Mouse (Mus musculus) lung, postnatal 36 days (tissue): ENCODE data around the gene Depdc1b.
A peak's percentile ranks its signal among the peaks of the same experiment; 100 is the strongest.

Experiments used
- DNase-seq: peaks from one replicate; pipeline ENCODE4 v3.0.0; 2022; ENCODE audit warnings: mixed read lengths

Gene Depdc1b

DNA sequence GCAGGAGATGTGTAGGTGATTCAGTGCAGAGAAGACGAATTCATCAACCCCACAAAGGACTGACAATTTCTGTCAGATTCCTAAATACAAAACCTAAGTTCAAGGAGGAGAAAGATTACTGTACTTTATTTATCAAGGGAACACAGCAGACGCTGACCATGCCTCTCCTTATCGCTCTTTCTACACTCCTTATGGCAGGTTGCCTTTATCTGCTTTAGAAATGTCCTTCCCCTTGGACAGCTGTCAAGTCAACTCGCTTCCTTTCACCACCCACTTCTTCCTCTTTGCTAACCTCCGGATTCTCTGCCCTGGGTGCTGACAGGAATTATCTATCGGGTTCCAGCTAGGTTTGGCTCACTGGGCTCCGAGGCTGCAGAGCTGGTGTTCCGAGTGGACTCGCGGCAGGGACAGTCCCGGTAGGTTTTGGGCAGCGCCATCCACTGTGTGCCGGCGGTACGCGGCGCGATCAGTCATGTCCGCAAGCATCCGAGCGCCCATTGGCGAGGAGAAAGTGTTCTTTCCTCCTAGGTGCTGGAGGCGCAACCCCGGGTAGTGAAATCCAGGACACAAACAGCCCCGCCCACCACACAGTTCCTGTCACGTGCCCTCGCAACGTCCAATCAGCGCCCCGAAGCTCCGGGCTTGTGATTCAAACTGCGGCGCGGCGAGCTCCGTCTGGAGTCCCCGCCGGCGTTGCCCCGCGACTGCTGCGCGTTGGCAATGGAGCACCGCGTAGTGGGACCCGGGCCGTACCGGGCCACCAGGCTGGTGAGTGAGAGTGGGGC is at the start of gene Depdc1b:
Gene Depdc1b (plus strand): TSS at position 631 of the 785 bp plus-strand sequence.
- peak; percentile 98 for DNase-seq

DNA sequence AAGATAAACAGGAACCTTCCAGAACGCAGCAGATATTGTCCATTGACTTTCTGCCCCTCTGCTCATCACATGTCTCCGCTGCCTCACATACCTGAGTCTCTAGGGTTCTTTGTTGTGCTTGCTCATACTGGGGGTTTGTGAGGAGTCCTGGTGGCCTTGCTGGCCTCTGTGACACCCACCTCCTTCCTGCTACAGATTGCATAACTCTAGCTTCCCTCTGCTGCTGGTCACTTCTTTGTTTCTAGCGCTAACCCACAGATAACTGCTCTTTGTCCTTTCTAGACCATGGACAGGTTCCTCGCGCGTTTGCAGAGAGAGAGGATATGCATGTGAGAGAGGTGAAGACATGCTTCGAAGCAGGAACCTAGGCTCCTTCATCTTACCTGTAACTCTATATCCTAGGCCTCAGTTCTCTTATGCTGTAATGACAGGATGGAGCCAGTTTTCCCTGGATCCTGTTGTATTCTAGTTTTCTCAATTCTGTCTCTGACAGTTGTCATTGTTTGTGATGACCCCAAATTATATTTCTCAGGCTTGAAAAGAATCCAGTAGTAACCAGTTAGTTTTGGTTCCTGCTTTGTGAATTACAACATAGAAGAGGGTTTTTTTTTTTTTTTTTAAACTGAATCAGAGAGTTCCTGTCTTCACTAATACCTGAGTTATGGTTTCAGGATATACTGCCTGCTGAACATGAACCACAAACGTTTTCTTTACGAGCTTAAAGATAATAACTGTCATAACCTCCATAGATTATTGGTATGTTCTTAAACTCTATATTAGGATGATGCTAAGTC is 48.1 kb upstream of the Depdc1b start:
- no peak for DNase-seq

DNA sequence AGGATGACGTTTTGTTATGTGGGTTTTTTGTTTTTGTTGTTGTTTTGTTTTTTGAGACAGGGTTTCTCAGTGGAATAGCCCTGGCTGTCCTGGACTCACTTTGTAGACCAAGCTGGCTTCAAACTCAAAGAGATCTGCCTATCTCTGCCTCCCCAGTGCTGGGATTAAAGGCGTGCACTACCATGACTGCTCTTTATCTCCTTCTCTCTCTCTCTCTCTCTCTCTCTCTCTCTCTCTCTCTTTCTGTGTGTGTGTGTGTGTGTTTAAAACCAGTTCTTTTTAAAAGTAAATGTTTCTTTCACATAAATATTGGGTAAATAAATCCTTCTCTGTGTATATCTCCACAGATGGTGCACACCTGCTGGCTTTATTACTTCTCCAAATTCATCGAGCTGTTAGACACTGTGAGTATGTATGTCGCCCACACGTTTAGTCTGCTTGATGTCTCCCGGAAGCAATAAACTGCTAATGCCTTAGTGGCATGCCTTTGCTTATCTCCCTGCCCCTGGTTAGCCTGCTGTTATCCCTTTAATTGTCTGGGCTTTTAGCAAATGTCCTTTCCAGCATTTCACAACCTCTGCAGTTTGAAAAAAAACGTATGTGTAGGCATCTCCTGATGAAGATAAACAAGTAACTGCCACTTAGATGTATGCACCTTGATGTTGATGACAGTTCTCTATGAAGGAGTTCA is 44.5 kb upstream of the Depdc1b start:
- DNase-seq: no peak

DNA sequence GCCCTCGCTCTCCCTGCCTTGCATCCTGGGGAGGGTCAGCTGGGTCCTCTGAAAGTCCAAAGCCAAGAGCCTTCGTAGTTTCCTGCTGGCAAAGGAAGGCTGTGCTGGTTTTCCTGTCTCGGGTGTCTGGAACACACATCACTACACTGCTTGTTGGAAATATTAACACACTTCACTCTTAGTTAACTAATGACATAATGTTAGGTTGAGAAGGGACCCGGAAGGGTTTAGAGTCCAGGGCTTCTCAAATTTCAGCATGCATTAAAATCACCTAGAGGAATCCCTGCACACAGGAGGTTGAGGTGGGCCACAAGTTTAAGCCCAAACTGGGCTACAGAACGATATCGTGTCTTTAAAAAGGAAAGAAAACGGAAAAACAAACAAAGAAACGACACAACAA is 43.8 kb upstream of the Depdc1b start:
- DNase-seq: no peak

DNA sequence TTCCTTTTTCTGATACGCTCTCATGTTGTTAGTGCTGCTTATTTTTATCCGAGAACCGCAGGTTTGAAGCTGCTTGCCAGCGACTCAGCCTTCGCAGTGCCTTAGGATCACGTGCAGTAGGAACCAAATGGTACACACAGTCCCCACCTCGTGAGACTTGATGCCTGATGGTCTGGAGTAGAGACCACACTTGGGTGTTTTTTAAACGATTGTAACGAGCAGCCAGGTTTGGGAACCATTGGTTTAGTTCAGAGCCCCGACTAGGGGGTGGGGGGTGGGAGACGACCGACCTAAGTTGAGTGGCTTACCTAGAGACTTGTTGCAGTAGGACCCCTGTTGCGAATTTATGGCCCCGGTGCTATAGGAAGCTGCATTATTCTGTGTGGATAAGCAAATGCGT is 43.1 kb upstream of the Depdc1b start:
- no peak for DNase-seq

DNA sequence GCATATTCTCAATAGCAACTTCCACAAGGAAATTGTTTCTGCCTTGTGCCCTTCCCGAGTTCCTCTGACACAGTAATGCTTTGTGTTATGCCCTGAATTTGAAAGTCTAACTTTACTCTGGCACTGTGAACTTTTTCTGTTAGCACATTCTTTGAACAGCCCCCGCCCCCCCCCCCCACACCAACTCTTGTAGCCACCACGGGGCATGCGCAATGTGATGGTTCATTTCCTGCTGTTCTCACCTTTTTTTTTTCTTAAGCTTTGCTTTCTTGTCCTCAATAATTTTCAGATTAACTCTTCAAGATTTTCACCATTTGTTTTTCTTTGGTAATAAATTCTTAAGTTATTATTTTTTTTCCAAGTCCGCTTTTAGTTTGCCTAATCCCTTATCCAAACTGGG is 42.7 kb upstream of the Depdc1b start:
- no peak for DNase-seq

DNA sequence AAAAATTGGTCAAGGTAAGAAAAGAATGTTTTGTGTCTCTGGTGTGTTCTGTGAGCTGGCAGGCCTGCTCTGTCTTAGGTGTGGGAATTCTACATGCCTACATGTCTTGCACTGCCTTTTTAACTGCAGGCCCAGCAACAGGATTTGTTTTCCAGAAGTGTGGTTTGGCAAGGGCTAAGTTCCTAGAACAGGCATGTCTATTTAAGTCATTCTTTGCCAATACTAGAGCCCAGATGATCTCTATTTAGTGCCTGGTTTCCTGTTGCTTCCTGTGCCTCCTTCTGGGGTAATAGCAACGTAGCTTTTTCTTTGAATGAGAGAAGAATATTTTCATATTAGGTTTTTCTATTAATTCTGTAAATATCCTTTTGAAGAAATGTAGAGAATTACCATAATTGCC is 39.6 kb upstream of the Depdc1b start:
- no peak for DNase-seq

DNA sequence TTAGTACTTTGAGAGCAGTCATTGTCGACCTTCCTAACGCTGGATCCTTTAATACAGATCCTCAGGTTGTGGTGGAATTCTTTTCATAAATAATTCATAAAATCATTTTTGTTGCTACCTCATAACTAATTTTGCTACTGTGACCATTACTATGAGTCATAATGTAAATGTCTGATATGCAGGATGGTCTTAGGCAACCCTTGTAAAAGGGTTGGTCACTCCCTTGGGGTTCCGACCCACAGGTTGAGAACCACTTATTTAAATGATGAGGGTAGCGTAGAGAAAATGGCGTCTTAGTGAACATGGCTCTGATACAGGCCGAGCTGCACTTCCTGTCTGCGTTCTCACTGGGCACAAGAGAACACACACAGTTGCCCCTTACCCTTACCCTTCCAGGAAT is 38.8 kb upstream of the Depdc1b start:
- no peak for DNase-seq

DNA sequence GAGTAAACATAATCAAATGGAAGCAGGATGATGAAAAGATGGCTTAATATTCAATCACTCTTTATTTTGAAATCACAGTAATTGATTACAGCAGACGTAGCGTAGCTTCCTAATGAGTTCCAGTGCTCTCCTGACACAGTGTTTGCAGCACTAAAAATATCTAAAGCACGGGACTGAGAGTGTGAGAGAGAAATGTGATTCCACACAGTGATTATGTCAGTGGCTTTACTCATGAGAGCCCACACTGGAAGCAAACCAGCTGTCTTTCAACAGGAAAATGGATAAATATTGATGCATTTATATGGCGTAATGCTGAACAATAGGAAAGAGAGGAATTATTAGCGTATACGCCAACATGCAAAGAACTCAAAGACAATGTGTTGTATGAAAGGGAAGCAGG is 37.5 kb upstream of the Depdc1b start:
- no peak for DNase-seq

DNA sequence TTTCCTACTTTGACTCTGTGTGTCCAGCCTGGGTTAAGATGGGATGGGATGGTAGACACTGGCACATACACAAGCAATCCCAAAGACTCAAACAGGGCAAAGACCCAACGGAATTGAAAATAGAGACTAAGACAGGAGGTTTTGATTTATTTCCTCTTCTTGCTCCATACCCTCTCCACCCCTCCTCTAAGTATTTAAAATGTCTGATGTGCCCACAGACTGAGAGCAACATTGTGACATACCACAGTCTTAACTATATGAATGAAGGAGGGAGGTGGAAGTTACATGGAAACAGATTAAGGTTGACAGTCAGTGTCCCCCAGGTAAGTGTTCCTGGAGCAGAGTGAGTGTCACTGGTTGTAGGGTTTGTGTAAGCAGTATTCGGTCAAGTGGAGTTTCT is 31.8 kb upstream of the Depdc1b start:
- no peak for DNase-seq

DNA sequence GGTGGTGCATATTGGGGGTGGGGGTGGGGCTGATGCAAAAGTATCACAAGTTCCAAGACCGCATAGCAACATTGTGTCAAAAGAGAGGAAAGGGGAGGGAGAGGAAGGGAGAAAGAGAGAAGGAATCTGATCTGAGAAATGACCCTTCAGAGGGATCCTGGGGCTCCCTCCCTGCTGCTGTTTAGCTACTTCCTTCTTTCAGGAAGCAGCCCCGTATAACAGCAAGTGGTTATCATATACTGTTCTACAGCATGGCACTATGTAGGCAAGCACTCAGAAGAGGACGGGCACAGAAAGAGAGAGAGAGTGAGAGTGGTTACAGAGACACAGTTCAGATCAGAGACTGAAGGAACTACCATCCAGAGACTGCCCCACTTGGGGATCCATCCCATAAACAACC is 28.2 kb upstream of the Depdc1b start:
- no peak for DNase-seq

DNA sequence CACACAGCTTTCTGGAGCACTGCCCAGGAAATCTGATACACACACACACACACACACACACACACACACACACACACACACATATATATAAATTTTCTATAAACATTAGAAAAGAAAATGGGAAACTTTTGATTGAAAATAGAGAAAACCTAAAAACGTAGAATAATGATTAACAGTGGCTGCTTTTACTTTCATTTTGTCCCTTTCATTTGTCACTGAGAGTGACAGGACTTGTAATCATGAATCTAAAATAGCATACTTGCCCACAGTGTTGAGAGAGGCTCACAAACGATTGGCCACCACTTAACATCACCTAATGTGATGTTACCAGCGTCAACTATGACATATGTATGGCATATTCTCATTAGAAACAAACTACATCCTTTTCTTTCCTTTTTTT is 26.7 kb upstream of the Depdc1b start:
- DNase-seq: no peak

DNA sequence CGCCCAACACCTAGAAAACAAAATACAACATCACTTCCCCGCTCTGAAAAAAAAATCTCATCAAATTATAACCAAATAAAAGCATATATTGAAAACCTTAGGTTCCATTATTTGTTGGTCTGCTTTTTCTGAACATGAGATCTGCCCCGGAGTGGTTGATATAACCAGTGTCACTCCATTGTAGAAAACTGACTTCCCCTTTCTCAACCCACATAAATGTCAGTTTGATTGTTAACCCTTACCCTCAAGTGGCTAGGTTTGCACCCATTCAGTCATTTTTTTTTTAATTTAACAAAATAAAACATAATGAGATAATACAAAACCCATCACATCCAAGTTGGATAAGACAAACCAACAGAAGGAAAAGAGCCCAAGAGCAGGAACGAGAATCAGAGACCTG is 25.8 kb upstream of the Depdc1b start:
- DNase-seq: no peak

DNA sequence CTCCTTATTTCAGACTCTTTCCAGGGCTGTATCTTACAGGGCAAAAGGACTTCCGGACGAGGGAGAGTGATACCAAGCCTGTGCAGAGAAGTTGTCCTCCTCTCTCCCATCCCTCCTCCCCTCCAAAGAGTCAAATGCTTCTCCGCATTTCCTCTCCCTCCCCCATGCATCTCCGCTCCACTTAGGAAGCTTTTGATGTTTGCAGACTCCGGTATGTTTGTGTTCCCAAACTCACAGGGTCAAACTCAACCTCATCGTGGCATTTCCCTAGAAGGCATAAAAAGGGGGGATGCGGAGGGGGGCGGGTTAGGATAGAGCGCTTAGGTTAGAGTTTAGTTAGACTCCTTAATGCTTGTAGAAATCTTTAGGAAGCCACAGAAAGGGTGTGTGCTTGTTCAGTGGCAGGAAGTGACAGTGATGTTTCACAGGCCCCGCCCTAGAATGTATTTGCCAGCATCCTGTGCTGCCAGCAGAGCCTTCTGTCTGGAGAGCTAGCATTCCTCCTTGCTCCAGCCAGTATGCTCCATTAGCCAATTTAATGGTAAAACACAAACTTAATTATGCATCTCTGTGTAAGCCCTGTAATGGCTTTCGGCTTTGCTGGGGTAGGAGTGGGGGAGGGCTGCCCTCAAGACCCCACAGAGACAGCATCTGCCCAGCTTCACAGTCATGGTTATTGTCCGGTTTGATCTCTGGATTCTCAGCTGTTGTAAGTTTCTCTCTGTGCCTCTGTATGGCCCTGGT is 18.6 kb upstream of the Depdc1b start:
- peak; percentile 76 for DNase-seq

DNA sequence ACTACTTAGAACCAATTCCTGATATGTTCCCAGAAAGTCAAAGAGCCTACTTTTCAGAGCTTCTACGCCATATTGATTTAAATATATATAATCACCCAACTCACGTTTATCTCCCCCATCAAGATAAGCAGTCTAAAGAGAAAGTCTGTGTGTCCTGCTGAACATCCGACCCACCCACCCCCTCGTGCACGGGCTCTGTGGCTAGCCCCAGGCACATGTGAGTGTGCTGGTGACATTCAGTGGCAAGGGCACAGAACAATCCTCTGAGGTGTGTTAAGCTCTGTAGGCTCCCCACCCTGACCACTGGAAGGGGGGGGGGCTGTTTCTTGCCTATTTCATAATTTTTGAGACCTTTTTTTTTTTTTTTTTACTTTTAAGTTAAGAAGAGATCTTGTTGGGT is 17.9 kb upstream of the Depdc1b start:
- no peak for DNase-seq

DNA sequence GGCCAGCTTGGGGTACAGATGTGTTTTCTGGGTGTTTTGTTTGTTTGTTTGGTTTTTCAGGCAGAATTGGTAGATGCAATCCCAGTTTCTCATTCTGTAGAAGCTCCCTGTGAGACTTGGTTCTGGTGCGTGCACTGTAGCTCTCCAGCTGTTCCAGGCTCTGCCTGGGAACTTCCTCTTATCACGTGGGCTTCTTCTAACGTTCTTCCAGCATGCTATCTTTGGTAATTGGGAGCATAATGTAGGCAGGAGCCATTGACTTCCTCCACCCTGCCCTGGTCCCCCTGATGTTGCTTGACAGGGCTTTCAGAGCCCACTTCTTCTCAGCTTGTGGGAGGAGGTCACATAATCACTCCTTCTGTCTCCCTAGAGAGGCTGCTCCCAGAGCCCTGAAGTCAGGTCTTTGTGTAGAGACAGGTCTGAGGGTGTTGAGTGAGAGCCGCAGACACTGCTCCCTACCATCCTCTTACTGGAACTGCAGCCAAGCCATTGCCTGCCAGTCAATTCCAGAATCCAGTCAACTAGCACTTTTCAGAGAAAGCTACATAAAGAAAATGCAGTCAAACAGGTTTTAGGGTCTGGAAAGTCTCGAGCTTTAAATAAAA is 15.7 kb upstream of the Depdc1b start:
- no peak for DNase-seq

DNA sequence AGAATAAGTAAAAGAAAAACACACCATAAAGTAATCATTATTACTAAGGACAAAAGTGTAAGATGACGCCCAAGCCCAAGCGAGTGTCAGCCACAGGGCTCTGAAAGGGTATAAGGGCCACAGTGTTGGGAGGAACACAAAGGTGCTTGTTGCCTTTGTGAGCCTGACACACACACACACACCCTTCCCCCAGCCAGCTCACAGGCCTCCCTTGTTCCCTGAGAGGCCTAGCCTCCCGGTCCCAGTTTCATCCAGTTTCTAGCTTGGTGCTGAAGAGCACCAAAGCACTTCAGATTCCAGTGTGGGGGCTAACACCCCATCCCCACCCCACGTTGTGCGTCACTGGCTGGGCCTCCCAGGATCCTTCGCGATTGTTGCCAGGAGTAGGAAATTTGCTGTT is 14.7 kb upstream of the Depdc1b start:
- DNase-seq: no peak

DNA sequence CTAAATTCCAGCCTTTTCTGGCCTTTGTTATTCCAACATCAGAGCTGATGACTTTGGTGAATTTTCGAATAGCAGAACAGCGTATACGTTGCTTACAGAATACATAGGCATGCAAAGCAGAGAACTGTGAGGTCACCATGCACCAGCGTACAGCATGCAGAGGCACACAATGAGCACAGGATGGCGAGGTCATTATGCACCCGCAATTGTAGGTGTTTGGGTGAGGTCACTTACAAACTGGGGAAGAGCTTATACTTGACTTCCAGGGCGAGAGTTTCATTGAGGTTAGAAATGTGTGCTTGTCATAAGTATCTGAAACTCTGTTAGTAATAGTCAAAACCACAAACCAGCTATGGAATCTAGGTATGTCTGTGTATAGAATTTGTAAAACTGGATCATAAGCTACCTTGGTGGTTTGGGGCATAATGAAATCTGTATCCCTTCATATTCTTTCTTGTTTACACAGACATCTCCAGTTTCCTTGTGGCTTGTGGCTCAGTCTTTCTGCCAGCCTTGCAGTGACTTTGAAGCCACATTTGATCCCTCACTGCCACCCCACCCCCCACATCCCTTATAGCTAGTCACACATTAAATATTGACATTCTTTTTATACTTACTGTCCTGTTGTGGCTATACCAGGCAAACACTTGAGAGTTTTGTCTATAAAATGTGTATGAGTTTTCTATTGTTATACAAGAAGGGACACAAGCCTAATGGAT is 13.0 kb upstream of the Depdc1b start:
- DNase-seq: no peak

DNA sequence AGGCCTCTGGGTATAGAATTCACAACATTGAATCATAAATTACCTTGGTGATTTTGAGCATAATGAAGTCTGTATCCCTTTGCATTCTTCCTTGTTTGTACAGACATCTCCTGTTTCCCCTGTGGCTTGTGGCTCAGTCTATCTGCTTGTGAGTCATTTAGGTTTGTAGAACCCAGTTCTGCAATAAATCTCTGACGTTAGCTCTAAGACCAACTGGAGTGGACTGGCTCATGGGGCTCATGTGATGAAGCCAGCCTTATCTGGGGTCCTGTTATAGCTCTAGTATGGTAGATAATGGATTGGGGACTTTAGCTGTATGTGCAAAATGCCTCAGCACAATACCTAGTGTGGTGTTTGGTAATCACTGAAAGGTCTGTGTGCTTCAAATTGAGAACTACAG is 12.3 kb upstream of the Depdc1b start:
- no peak for DNase-seq

DNA sequence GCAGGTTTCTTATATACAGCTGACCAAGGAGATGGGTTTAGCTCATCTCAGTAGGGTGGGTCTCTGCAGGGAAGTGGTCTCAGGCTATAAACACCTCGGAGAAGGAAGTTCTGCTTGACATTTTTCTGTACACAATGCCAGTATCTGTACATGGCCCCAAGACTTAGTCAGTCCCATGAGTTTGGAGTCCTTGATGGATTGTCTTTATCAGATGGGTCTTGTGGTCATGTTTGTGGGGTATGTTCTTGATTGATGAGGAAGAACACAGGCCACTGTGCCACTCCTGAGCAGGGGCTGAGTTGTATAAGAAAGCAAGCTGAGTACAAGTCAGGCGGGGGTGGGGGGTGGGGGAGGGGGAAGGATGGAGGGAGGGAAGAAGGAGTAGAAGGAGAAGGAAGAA is 11.5 kb upstream of the Depdc1b start:
- DNase-seq: no peak

DNA sequence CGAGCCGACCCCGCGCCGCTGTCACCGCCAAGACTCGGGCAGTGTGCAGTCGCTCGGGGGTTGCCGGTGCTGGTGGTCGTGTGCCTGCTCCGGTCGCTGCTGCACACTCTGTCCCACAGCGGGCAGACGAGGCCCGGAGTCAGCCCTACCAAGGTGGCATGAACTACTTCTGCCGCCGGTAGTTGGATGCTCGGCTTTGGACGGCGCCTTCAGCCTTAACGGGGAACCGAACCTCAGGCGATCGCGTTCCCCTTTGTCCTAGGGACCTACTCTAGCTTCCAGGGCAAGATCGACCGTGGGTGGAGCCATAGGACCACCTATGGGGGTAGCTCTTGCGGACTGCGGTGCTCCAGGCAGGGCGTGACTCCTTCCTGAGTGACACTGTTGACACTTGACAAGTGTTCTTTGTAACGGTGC is 363 bp downstream of the Depdc1b start:
- DNase-seq: no peak

DNA sequence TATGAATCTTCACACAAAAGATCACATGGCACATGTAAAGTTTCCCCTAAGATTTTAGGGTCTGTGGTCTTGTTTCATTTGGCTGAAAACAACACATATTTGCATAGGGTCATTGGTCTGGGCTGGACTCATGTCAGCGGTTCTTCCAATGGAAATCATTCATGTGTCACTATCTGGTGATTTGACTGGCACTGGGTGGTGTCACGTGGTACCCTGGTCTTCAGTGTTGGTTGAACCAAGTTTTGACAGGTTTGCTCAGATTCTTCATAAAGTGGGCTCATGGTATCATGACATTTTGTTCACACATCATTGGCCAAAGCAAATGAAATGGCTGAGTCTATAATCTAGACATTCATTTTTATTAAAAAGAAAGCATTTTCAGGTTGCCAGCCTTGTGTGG is 1.3 kb downstream of the Depdc1b start:
- no peak for DNase-seq
